Mouse (Mus musculus): Measurements from ENCODE around the gene Nudt4. TPM values are rescaled to one million over a fixed set of nuclear protein-coding genes. Genes with fewer than 3 reads are reported as not detected.

Nudt4 gene
- polyA plus RNA-seq, 1 experiment = 41.2 TPM

DNA sequence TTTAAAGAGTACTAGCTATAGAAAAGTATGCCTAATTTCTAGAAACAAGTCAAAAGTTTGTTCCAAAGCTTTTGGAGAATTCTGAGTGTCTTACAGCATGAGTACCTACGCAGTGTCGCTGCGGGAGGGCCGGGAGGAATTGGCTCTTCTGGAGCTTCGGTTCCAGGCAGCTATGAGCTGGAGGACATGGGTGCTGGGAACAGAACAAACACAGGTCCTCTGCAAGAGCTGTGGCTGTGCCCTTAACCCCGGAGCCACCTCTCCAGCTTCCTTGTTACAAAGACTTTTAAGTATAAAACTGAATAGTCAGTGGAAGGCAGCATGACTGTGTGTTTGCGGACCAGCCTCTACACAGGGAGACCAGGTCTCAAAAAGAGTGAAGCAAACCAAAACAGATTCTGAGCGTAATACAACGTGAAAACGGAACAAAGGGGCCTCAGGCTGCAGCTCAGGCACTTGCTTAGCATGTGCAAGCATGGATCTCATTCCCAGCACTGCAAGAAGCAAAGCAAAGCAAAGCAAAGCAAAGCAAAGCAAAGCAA lies 12.0 kb upstream of the Nudt4 start:
- Histone ChIP-seq H3K4me3 (ENCODE audit: insufficient read depth, poor library complexity, severe bottlenecking) (no peak overlapping the region), H3K27me3 (ENCODE audit: control insufficient read depth, insufficient read depth, insufficient read length) (no peaks in the 10 kb centered on the region), H3K36me3 (ENCODE audit: control insufficient read depth, insufficient read depth) (no peaks in the 10 kb centered on the region), H3ac (ENCODE audit: control insufficient read depth, insufficient read length, low read depth) (no peak overlapping the region), H3K79me3 (ENCODE audit: low read depth) (no peaks in the 10 kb centered on the region), H3K79me2 (ENCODE audit: control insufficient read depth, insufficient read depth) (no peaks in the 10 kb centered on the region)
- no peak for TF ChIP-seq FOSL1 (IDR thresholded peaks at IDR 0.05; ENCODE audit: insufficient read depth, low read length, poor library complexity, severe bottlenecking)
- TF ChIP-seq MYOD1 (IDR thresholded peaks at IDR 0.05; ENCODE audit: control insufficient read depth, insufficient read length, low read depth) = no peak
- no peak for TF ChIP-seq MAX (IDR thresholded peaks at IDR 0.05)
- no peak for TF ChIP-seq USF1 (IDR thresholded peaks at IDR 0.05; ENCODE audit: low read depth)
- no peak for TF ChIP-seq CEBPB (IDR thresholded peaks at IDR 0.05; ENCODE audit: low read depth)
- TF ChIP-seq CTCF (IDR thresholded peaks at IDR 0.05; ENCODE audit: control insufficient read depth, insufficient read depth, insufficient read length) = no peak
- no peak for TF ChIP-seq MYOG (IDR thresholded peaks at IDR 0.05; ENCODE audit: control insufficient read depth, extremely low read depth, insufficient read length)

DNA sequence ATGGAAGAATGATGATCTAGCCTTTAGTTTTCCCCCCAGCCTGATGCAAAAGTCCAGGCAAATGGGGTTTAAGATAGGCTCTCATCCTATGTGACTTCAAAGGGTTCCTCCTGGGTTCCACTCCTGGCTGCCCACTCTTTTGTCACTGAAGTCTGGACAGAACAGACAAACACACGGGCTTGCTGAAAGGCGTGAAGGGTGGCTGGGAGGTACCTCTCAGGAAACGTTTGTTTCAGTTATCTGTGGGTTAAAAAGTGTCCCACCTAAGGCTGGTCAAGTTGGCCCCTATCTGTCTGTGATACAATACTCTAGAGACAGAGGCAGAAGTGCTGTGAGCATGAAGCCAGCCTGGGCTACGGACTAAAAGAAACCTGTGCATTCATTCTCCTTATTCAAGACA lies 11.0 kb upstream of the Nudt4 start:
- Histone ChIP-seq H3K4me3 (ENCODE audit: insufficient read depth, poor library complexity, severe bottlenecking) (no peak overlapping the region), H3K36me3 (ENCODE audit: control insufficient read depth, insufficient read depth) (no peaks in the 10 kb centered on the region), H3ac (ENCODE audit: control insufficient read depth, insufficient read length, low read depth) (no peak overlapping the region), H3K27me3 (ENCODE audit: control insufficient read depth, insufficient read depth, insufficient read length) (no peaks in the 10 kb centered on the region), H3K79me2 (ENCODE audit: control insufficient read depth, insufficient read depth) (no peaks in the 10 kb centered on the region), H3K79me3 (ENCODE audit: low read depth) (no peaks in the 10 kb centered on the region)
- TF ChIP-seq CEBPB (IDR thresholded peaks at IDR 0.05; ENCODE audit: low read depth) = no peak
- no peak for TF ChIP-seq CTCF (IDR thresholded peaks at IDR 0.05; ENCODE audit: control insufficient read depth, insufficient read depth, insufficient read length)
- TF ChIP-seq MYOD1 (IDR thresholded peaks at IDR 0.05; ENCODE audit: control insufficient read depth, insufficient read length, low read depth) = no peak

DNA sequence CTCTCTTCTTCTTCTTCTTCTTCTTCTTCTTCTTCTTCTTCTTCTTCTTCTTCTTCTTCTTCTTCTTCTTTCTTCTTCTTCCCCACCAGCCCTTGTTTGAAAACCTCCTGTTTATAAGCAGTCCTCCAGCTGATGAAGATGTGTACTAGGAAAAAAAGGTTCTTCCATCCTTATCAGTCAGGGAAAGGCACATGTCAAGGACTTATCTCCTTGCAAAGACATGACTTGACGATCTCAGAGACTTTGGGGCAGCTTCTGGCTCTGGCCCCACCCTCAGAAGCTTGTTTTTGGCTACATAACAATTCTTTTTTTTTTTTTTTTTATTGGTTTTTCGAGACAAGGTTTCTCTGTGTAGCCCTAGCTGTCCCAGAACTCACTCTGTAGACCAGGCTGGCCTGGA lies 5.5 kb upstream of the Nudt4 start:
- no peaks in the 10 kb centered on the region for H3K79me3 ChIP-seq (ENCODE audit: low read depth)
- H3K79me2 ChIP-seq (ENCODE audit: control insufficient read depth, insufficient read depth) = no peaks in the 10 kb centered on the region
- H3K27me3 ChIP-seq (ENCODE audit: control insufficient read depth, insufficient read depth, insufficient read length) = no peaks in the 10 kb centered on the region
- H3ac ChIP-seq (ENCODE audit: control insufficient read depth, insufficient read length, low read depth) = no peak overlapping the region
- no peak for TF ChIP-seq FOSL1 (IDR thresholded peaks at IDR 0.05; ENCODE audit: insufficient read depth, low read length, poor library complexity, severe bottlenecking)
- no peak for TF ChIP-seq MAX (IDR thresholded peaks at IDR 0.05)
- TF ChIP-seq USF1 (IDR thresholded peaks at IDR 0.05; ENCODE audit: low read depth) = no peak
- no peak for TF ChIP-seq MYOG (IDR thresholded peaks at IDR 0.05; ENCODE audit: control insufficient read depth, extremely low read depth, insufficient read length)
- no peak for TF ChIP-seq CTCF (IDR thresholded peaks at IDR 0.05; ENCODE audit: control insufficient read depth, insufficient read depth, insufficient read length)
- no peak for TF ChIP-seq CEBPB (IDR thresholded peaks at IDR 0.05; ENCODE audit: low read depth)
- TF ChIP-seq MYOD1 (IDR thresholded peaks at IDR 0.05; ENCODE audit: control insufficient read depth, insufficient read length, low read depth) = no peak
- H3K4me3 ChIP-seq (ENCODE audit: insufficient read depth, poor library complexity, severe bottlenecking) = no peak overlapping the region
- no peaks in the 10 kb centered on the region for H3K36me3 ChIP-seq (ENCODE audit: control insufficient read depth, insufficient read depth)

DNA sequence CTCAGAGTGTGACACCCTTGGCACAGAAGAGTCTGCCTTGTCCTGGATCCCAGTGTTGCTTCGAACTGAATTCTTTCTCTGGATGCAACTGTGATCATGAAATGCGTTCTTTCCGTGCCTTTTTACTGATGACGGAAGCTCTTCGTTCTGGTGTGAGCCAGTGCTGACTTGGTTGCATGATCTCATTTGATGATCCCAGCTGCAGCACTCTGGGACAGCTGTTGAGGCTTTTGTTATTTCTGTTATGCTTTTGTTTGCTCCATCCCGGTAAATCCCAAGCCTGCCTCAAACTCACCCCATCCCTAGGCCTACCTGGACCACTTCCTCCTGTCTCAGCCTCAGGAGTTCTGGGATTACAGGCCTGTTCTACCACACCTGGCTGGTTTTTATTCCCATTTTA lies 4.1 kb upstream of the Nudt4 start:
- Histone ChIP-seq H3K36me3 (ENCODE audit: control insufficient read depth, insufficient read depth) (no peaks in the 10 kb centered on the region), H3K27me3 (ENCODE audit: control insufficient read depth, insufficient read depth, insufficient read length) (no peaks in the 10 kb centered on the region), H3K79me2 (ENCODE audit: control insufficient read depth, insufficient read depth) (peaks cover 8% of the 10 kb centered on the region), H3K4me3 (ENCODE audit: insufficient read depth, poor library complexity, severe bottlenecking) (no peak overlapping the region), H3K79me3 (ENCODE audit: low read depth) (peaks cover 7% of the 10 kb centered on the region), H3ac (ENCODE audit: control insufficient read depth, insufficient read length, low read depth) (no peak overlapping the region)
- TF ChIP-seq USF1 (IDR thresholded peaks at IDR 0.05; ENCODE audit: low read depth) = no peak
- peak; percentile 58 for TF ChIP-seq MYOD1 (IDR thresholded peaks at IDR 0.05; ENCODE audit: control insufficient read depth, insufficient read length, low read depth)

- Histone ChIP-seq H3K79me2 (ENCODE audit: control insufficient read depth, insufficient read depth) (peaks cover 13% of the 10 kb centered on the region), H3K79me3 (ENCODE audit: low read depth) (peaks cover 11% of the 10 kb centered on the region), H3K4me3 (ENCODE audit: insufficient read depth, poor library complexity, severe bottlenecking) (no peak overlapping the region), H3K27me3 (ENCODE audit: control insufficient read depth, insufficient read depth, insufficient read length) (no peaks in the 10 kb centered on the region), H3K36me3 (ENCODE audit: control insufficient read depth, insufficient read depth) (no peaks in the 10 kb centered on the region), H3ac (ENCODE audit: control insufficient read depth, insufficient read length, low read depth) (no peak overlapping the region)
- TF ChIP-seq MYOD1 (IDR thresholded peaks at IDR 0.05; ENCODE audit: control insufficient read depth, insufficient read length, low read depth) (no peak), CTCF (IDR thresholded peaks at IDR 0.05; ENCODE audit: control insufficient read depth, insufficient read depth, insufficient read length) (no peak), FOSL1 (IDR thresholded peaks at IDR 0.05; ENCODE audit: insufficient read depth, low read length, poor library complexity, severe bottlenecking) (no peak), CEBPB (IDR thresholded peaks at IDR 0.05; ENCODE audit: low read depth) (no peak), USF1 (IDR thresholded peaks at IDR 0.05; ENCODE audit: low read depth) (no peak), MYOG (IDR thresholded peaks at IDR 0.05; ENCODE audit: control insufficient read depth, extremely low read depth, insufficient read length) (no peak)
Observed at GRCm38 (mm10) chr10:95567550-95567949, 3.6 kb upstream of the Nudt4 start.

GRCm38 (mm10) chr10:95566786-95567185 lies 2.8 kb upstream of the Nudt4 start:
- Histone ChIP-seq H3K36me3 (ENCODE audit: control insufficient read depth, insufficient read depth) (no peaks in the 10 kb centered on the region), H3K27me3 (ENCODE audit: control insufficient read depth, insufficient read depth, insufficient read length) (no peaks in the 10 kb centered on the region), H3ac (ENCODE audit: control insufficient read depth, insufficient read length, low read depth) (no peak overlapping the region), H3K79me3 (ENCODE audit: low read depth) (peaks cover 19% of the 10 kb centered on the region), H3K4me3 (ENCODE audit: insufficient read depth, poor library complexity, severe bottlenecking) (no peak overlapping the region), H3K79me2 (ENCODE audit: control insufficient read depth, insufficient read depth) (peaks cover 21% of the 10 kb centered on the region)
- TF ChIP-seq CTCF (IDR thresholded peaks at IDR 0.05; ENCODE audit: control insufficient read depth, insufficient read depth, insufficient read length) (no peak), FOSL1 (IDR thresholded peaks at IDR 0.05; ENCODE audit: insufficient read depth, low read length, poor library complexity, severe bottlenecking) (no peak)

All from C2C12 (cell line).